Mouse (Mus musculus): ENCODE data around the gene Atp2b4. TPM values are rescaled to one million over a fixed set of nuclear protein-coding genes. Genes with fewer than 3 reads are reported as not detected.

The Atp2b4 gene
- polyA plus RNA-seq, 1 experiment from 2014 or later, result 5.8 TPM

DNA sequence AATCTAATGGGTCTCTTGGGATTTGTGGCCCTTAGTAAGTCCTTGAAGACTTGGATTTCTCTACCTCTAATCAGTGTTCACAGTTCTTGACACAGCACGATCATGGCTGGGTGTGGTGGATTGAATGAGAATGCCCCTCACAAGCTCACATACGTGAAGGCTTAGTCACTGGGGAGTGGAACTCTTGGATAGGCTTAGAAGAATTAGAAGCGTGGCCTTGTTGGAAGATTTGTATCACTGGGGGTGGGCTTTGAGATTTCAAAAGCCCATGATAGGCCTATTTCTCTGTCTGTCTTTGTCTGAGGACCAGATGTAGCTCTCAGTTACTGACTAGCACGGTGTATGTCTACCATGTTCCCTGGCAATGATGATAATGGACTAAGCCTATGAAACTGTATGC lies 10.8 kb downstream of the Atp2b4 start:
- no peaks in the 10 kb centered on the region for H3K4me1 ChIP-seq (ENCODE audit: control insufficient read depth, insufficient read depth, low read length)
- H3K27ac ChIP-seq (replicated peaks; ENCODE audit: low read depth, low read length), result no peak overlapping the region
- WGBS, result 91% methylated on average over 4 of the region's 4 CpGs
- no peaks in the 10 kb centered on the region for H3K27me3 ChIP-seq (ENCODE audit: control insufficient read depth, insufficient read depth, low read length)
- no peaks in the 10 kb centered on the region for H3K9me3 ChIP-seq (ENCODE audit: control insufficient read depth, low read length)
- H3K4me3 ChIP-seq (ENCODE audit: low read depth, low read length), result no peak overlapping the region
- H3K36me3 ChIP-seq (ENCODE audit: control insufficient read depth, insufficient read depth, low read length), result no peaks in the 10 kb centered on the region
- ATAC-seq (ENCODE audit: insufficient number of reproducible peaks, low FRiP score, low TSS enrichment, low read depth) (no peak), DNase-seq (ENCODE audit: low spot score) (no peak)
- H3K9ac ChIP-seq (ENCODE audit: low read length), result no peak overlapping the region
- no peak overlapping the region for H3K4me2 ChIP-seq (ENCODE audit: low read depth, severe bottlenecking)

DNA sequence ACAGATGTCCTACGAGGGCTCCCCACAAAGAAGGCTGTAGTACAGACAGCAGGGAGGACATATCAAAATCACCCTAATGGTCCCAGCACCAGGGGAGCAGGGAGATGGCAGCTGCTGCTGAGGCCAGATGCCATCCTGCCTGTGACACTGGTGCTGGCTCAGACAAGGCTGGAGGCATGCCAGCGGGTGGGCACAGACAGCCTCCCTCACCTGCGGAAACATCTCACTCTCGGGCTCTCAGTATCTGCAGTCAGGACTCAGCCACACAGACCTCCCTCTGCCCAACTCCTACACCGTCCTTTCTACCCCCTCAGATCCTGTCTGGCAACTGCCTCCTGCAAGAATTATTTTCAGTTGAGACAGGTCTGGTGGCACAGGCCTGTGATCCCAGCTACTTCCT lies 12.0 kb downstream of the Atp2b4 start:
- H3K4me3 ChIP-seq (ENCODE audit: low read depth, low read length), result no peak overlapping the region
- WGBS, result 65% methylated on average over 5 of the region's 5 CpGs
- H3K36me3 ChIP-seq (ENCODE audit: control insufficient read depth, insufficient read depth, low read length), result no peaks in the 10 kb centered on the region
- no peak overlapping the region for H3K4me2 ChIP-seq (ENCODE audit: low read depth, severe bottlenecking)
- no peaks in the 10 kb centered on the region for H3K9me3 ChIP-seq (ENCODE audit: control insufficient read depth, low read length)
- DNase-seq (ENCODE audit: low spot score) (no peak), ATAC-seq (ENCODE audit: insufficient number of reproducible peaks, low FRiP score, low TSS enrichment, low read depth) (no peak)
- H3K9ac ChIP-seq (ENCODE audit: low read length), result no peak overlapping the region
- H3K27ac ChIP-seq (replicated peaks; ENCODE audit: low read depth, low read length), result no peak overlapping the region
- no peaks in the 10 kb centered on the region for H3K4me1 ChIP-seq (ENCODE audit: control insufficient read depth, insufficient read depth, low read length)
- no peaks in the 10 kb centered on the region for H3K27me3 ChIP-seq (ENCODE audit: control insufficient read depth, insufficient read depth, low read length)

DNA sequence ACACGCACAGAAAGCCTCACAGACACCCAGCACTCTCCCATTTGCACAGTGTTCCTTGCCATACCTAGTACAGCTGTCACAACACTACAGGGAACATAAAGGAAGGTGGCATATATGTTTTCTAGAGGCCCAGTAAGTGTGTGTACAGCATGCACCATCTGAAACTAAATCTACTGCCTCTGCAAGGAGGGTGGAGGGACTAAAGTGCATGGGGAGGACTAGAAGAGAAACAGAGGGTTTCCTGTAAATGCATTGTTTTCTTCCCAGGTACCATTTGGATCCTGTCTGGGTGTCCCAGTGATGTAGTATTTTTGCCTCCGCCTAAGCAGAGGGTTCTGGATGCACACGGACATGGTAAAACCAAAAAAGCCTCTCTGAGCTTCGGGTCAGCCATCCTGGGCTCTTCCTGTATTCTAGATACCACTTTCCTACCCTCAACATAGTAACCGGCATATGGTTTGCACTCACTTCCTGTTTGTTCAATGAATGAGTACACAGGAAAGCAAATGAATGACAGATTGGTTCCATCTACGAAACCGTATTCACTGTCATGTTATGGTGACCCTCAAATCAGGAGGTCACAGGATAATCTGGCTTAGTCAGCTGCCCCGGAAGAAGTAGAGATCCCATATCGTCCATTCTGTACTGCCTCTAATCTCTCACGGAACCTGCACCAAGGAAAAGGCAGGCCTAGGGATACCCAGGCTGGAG lies 13.2 kb downstream of the Atp2b4 start:
- Histone ChIP-seq H3K27ac (replicated peaks; ENCODE audit: low read depth, low read length) (no peak overlapping the region), H3K27me3 (ENCODE audit: control insufficient read depth, insufficient read depth, low read length) (no peaks in the 10 kb centered on the region), H3K4me3 (ENCODE audit: low read depth, low read length) (no peak overlapping the region), H3K9me3 (ENCODE audit: control insufficient read depth, low read length) (no peaks in the 10 kb centered on the region), H3K4me1 (ENCODE audit: control insufficient read depth, insufficient read depth, low read length) (no peaks in the 10 kb centered on the region), H3K4me2 (ENCODE audit: low read depth, severe bottlenecking) (no peak overlapping the region), H3K36me3 (ENCODE audit: control insufficient read depth, insufficient read depth, low read length) (no peaks in the 10 kb centered on the region), H3K9ac (ENCODE audit: low read length) (no peak overlapping the region)
- DNase-seq (ENCODE audit: low spot score) (no peak), ATAC-seq (ENCODE audit: insufficient number of reproducible peaks, low FRiP score, low TSS enrichment, low read depth) (no peak)
- 82% methylated on average over 10 of the region's 10 CpGs for WGBS

DNA sequence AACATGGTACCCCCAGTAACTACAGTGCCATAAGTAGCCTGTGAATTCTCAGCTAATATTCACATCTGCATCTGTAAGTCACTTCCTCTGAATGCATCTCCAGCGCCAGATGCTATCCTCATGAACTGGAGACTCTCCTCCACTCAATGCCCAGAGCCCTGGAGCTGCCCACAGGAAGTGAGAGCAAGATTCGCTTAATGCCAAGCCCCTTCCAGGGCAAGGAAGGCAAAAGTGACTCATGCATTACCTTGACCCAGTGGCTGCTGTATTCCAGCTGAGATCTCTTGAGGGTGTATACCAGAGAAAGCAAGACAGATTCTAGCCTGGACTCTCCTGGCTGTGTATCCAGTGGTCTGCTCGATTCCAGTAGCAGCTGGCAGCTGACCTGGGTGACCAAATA lies 16.2 kb downstream of the Atp2b4 start:
- DNase-seq (ENCODE audit: low spot score) (no peak), ATAC-seq (ENCODE audit: insufficient number of reproducible peaks, low FRiP score, low TSS enrichment, low read depth) (no peak)
- H3K27ac ChIP-seq (replicated peaks; ENCODE audit: low read depth, low read length), result no peak overlapping the region
- H3K27me3 ChIP-seq (ENCODE audit: control insufficient read depth, insufficient read depth, low read length), result no peaks in the 10 kb centered on the region
- no peaks in the 10 kb centered on the region for H3K36me3 ChIP-seq (ENCODE audit: control insufficient read depth, insufficient read depth, low read length)
- 82% methylated on average over 3 of the region's 3 CpGs for WGBS
- H3K9me3 ChIP-seq (ENCODE audit: control insufficient read depth, low read length), result no peaks in the 10 kb centered on the region
- no peak overlapping the region for H3K9ac ChIP-seq (ENCODE audit: low read length)
- H3K4me2 ChIP-seq (ENCODE audit: low read depth, severe bottlenecking), result no peak overlapping the region
- H3K4me3 ChIP-seq (ENCODE audit: low read depth, low read length), result no peak overlapping the region
- H3K4me1 ChIP-seq (ENCODE audit: control insufficient read depth, insufficient read depth, low read length), result no peaks in the 10 kb centered on the region

DNA sequence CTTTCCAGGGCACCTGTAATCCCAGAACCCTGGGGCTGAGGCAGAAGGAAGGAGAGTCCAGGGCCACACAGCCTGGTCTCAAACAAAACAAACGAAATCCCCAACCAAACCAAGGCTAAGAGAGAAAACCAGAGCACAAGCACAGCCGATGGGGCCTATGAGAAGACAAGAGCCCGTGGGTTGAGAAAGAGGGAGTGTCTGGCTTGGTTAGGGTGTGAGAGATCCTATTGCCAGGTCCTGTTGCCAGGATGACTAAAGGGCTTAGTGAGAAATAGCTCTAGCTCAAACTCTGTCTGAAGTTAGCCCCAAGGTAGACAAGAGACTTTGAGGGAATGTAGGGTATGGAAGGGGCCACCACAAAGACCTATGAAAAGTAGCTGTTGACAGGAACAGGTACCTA lies 19.3 kb downstream of the Atp2b4 start:
- H3K4me3 ChIP-seq (ENCODE audit: low read depth, low read length), result no peak overlapping the region
- no peak for ATAC-seq (ENCODE audit: insufficient number of reproducible peaks, low FRiP score, low TSS enrichment, low read depth)
- H3K4me2 ChIP-seq (ENCODE audit: low read depth, severe bottlenecking), result no peak overlapping the region
- H3K9me3 ChIP-seq (ENCODE audit: control insufficient read depth, low read length), result no peaks in the 10 kb centered on the region
- 41% methylated on average over 3 of the region's 3 CpGs for WGBS
- no peak for DNase-seq (ENCODE audit: low spot score)
- no peak overlapping the region for H3K27ac ChIP-seq (replicated peaks; ENCODE audit: low read depth, low read length)
- H3K27me3 ChIP-seq (ENCODE audit: control insufficient read depth, insufficient read depth, low read length), result no peaks in the 10 kb centered on the region
- H3K9ac ChIP-seq (ENCODE audit: low read length), result no peak overlapping the region
- H3K36me3 ChIP-seq (ENCODE audit: control insufficient read depth, insufficient read depth, low read length), result no peaks in the 10 kb centered on the region
- H3K4me1 ChIP-seq (ENCODE audit: control insufficient read depth, insufficient read depth, low read length), result no peaks in the 10 kb centered on the region

DNA sequence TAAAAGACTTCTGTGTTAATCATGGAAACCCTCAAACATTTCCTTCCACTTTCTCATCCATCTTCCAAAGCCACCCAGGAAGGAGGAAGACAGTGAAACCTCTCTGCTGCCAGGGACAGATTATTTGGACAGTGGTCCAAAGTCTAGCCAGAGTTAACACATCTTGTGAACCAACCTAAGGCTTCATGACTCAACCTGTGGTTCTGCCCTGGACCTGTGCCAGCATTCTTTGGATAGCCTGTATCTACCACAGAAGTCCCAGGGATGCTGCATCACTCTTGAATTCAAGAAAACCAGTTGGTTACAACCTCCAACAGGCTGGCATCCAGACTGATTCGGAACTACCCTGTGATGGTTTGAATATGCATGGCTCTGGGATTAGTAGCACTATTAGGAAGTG lies 21.8 kb downstream of the Atp2b4 start:
- 97% methylated on average over 1 of the region's 1 CpGs for WGBS
- Histone ChIP-seq H3K9ac (ENCODE audit: low read length) (no peak overlapping the region), H3K27ac (replicated peaks; ENCODE audit: low read depth, low read length) (no peak overlapping the region), H3K4me1 (ENCODE audit: control insufficient read depth, insufficient read depth, low read length) (no peaks in the 10 kb centered on the region), H3K27me3 (ENCODE audit: control insufficient read depth, insufficient read depth, low read length) (no peaks in the 10 kb centered on the region), H3K4me2 (ENCODE audit: low read depth, severe bottlenecking) (no peak overlapping the region), H3K9me3 (ENCODE audit: control insufficient read depth, low read length) (no peaks in the 10 kb centered on the region), H3K36me3 (ENCODE audit: control insufficient read depth, insufficient read depth, low read length) (no peaks in the 10 kb centered on the region), H3K4me3 (ENCODE audit: low read depth, low read length) (no peak overlapping the region)
- ATAC-seq (ENCODE audit: insufficient number of reproducible peaks, low FRiP score, low TSS enrichment, low read depth), result no peak
- no peak for DNase-seq (ENCODE audit: low spot score)

DNA sequence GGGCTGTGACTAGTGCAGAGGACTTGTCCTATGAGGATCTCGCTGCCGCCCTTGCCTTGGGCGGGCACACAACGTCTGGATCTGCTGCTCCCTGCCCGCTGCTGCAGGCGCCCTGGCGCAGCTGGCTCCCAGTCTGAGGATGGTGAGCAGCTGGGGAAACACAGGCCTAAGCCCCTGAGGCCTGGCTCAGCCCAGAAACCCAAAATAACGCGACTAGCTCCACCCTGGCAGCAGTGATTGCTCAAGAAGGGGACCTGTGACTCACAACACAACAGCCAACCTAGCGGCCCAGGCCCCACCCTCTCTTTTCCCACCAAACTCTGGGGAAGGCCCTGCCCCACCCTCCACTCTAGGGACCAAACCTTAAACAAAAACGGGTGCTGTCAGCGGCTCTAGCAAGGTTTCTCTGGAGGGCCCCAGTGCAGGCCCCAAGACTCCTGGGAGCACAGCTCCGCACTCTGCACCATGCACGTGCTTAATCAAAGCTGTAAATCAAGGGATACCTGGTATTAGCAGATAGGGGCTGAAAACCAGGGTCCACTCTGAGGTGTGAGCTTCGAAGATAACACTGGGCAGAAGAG lies 23.1 kb downstream of the Atp2b4 start:
- ATAC-seq (ENCODE audit: insufficient number of reproducible peaks, low FRiP score, low TSS enrichment, low read depth) (no peak), DNase-seq (ENCODE audit: low spot score) (no peak)
- 74% methylated on average over 15 of the region's 15 CpGs for WGBS
- no peaks in the 10 kb centered on the region for H3K4me1 ChIP-seq (ENCODE audit: control insufficient read depth, insufficient read depth, low read length)
- no peaks in the 10 kb centered on the region for H3K9me3 ChIP-seq (ENCODE audit: control insufficient read depth, low read length)
- H3K36me3 ChIP-seq (ENCODE audit: control insufficient read depth, insufficient read depth, low read length), result no peaks in the 10 kb centered on the region
- no peak overlapping the region for H3K4me3 ChIP-seq (ENCODE audit: low read depth, low read length)
- H3K9ac ChIP-seq (ENCODE audit: low read length), result no peak overlapping the region
- H3K27ac ChIP-seq (replicated peaks; ENCODE audit: low read depth, low read length), result no peak overlapping the region
- no peak overlapping the region for H3K4me2 ChIP-seq (ENCODE audit: low read depth, severe bottlenecking)
- H3K27me3 ChIP-seq (ENCODE audit: control insufficient read depth, insufficient read depth, low read length), result no peaks in the 10 kb centered on the region

DNA sequence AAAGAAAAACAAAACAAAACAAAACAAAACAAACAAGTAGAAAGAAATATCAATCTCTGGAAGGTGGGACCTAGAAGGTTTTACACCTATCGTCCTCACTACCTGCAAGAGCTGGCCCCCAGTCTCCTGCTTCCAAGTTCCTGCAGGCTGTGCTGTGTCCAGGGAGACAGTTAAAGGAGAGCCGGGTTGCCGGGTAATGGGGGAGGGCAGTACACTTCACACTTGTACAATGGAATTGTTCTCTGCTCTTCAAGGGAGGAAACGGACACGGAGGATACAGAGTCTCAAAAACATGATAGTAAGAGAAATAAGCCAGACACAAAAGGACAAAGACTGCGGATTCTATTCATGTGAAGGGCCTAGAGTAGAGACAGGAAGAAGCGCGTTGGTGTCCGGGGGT lies 28.3 kb downstream of the Atp2b4 start:
- ATAC-seq (ENCODE audit: insufficient number of reproducible peaks, low FRiP score, low TSS enrichment, low read depth) (no peak), DNase-seq (ENCODE audit: low spot score) (no peak)
- Histone ChIP-seq H3K27me3 (ENCODE audit: control insufficient read depth, insufficient read depth, low read length) (no peaks in the 10 kb centered on the region), H3K4me1 (ENCODE audit: control insufficient read depth, insufficient read depth, low read length) (no peaks in the 10 kb centered on the region), H3K36me3 (ENCODE audit: control insufficient read depth, insufficient read depth, low read length) (no peaks in the 10 kb centered on the region), H3K9me3 (ENCODE audit: control insufficient read depth, low read length) (no peaks in the 10 kb centered on the region), H3K27ac (replicated peaks; ENCODE audit: low read depth, low read length) (no peak overlapping the region), H3K4me3 (ENCODE audit: low read depth, low read length) (no peak overlapping the region), H3K9ac (ENCODE audit: low read length) (no peak overlapping the region), H3K4me2 (ENCODE audit: low read depth, severe bottlenecking) (no peak overlapping the region)
- 83% methylated on average over 9 of the region's 9 CpGs for WGBS

Data from limb, embryonic 11.5 days (tissue).